Mouse (Mus musculus): ENCODE measurements at regions not wholly inside any gene's neighbourhood (a gene's known extent, or its start where the extent isn't known, plus 50 kb on each side); places are given as distances from the start of the nearest gene placed in this dataset.

- no peak for ATAC-seq (ENCODE audit: insufficient read depth, low read depth)
- Histone ChIP-seq H3K4me2 (ENCODE audit: low read depth, low read length) (no peak overlapping the region), H3K9ac (replicated peaks; ENCODE audit: low read depth, low read length) (no peak overlapping the region), H3K27ac (ENCODE audit: low read depth) (no peak overlapping the region), H3K27me3 (ENCODE audit: control insufficient read depth, insufficient read depth, low read length) (no peaks in the 10 kb centered on the region), H3K36me3 (replicated peaks; ENCODE audit: control insufficient read depth, insufficient read depth, low read length) (no peaks in the 10 kb centered on the region), H3K4me3 (ENCODE audit: low read depth, low read length) (no peak overlapping the region), H3K4me1 (ENCODE audit: control insufficient read depth, insufficient read depth) (no peaks in the 10 kb centered on the region), H3K9me3 (replicated peaks; ENCODE audit: control insufficient read depth, low read length) (no peaks in the 10 kb centered on the region)
- 59% methylated on average over 4 of the region's 4 CpGs for WGBS
- DNase-seq (ENCODE audit: low spot score): no peak
- TF ChIP-seq EP300 (IDR thresholded peaks at IDR 0.05; ENCODE audit: low read depth) (no peak), CTCF (IDR thresholded peaks at IDR 0.05; ENCODE audit: low read depth) (no peak)
Observed at GRCm38 (mm10) chr13:47797859-47798258, 463.2 kb upstream of the Id4 start.

- Histone ChIP-seq H3K36me3 (replicated peaks; ENCODE audit: control insufficient read depth, insufficient read depth, low read length) (no peaks in the 10 kb centered on the region), H3K4me1 (ENCODE audit: control insufficient read depth, insufficient read depth) (no peaks in the 10 kb centered on the region), H3K27me3 (ENCODE audit: control insufficient read depth, insufficient read depth, low read length) (no peaks in the 10 kb centered on the region), H3K4me2 (ENCODE audit: low read depth, low read length) (no peak overlapping the region), H3K27ac (ENCODE audit: low read depth) (no peak overlapping the region), H3K9me3 (replicated peaks; ENCODE audit: control insufficient read depth, low read length) (no peaks in the 10 kb centered on the region), H3K9ac (replicated peaks; ENCODE audit: low read depth, low read length) (no peak overlapping the region), H3K4me3 (ENCODE audit: low read depth, low read length) (no peak overlapping the region)
- no peak for TF ChIP-seq EP300 (IDR thresholded peaks at IDR 0.05; ENCODE audit: low read depth)
- DNase-seq (ENCODE audit: low spot score) (no peak), ATAC-seq (ENCODE audit: insufficient read depth, low read depth) (no peak)
- WGBS: 68% methylated on average over 6 of the region's 6 CpGs
Observed at GRCm38 (mm10) chr13:47811711-47812415, 449.2 kb upstream of the Id4 start.

GRCm38 (mm10) chr13:47818924-47819564 is 442.0 kb upstream of the Id4 start:
- Histone ChIP-seq H3K4me1 (ENCODE audit: control insufficient read depth, insufficient read depth) (no peaks in the 10 kb centered on the region), H3K4me2 (ENCODE audit: low read depth, low read length) (no peak overlapping the region), H3K27ac (ENCODE audit: low read depth) (no peak overlapping the region), H3K9ac (replicated peaks; ENCODE audit: low read depth, low read length) (no peak overlapping the region), H3K4me3 (ENCODE audit: low read depth, low read length) (no peak overlapping the region), H3K36me3 (replicated peaks; ENCODE audit: control insufficient read depth, insufficient read depth, low read length) (no peaks in the 10 kb centered on the region), H3K9me3 (replicated peaks; ENCODE audit: control insufficient read depth, low read length) (no peaks in the 10 kb centered on the region), H3K27me3 (ENCODE audit: control insufficient read depth, insufficient read depth, low read length) (no peaks in the 10 kb centered on the region)
- ATAC-seq (ENCODE audit: insufficient read depth, low read depth): no peak
- no peak for DNase-seq (ENCODE audit: low spot score)
- TF ChIP-seq CTCF (IDR thresholded peaks at IDR 0.05; ENCODE audit: low read depth) (no peak), EP300 (IDR thresholded peaks at IDR 0.05; ENCODE audit: low read depth) (no peak)
- 41% methylated on average over 9 of the region's 9 CpGs for WGBS

GRCm38 (mm10) chr13:47836491-47836890 is 424.5 kb upstream of the Id4 start:
- H3K9ac ChIP-seq (replicated peaks; ENCODE audit: low read depth, low read length): no peak overlapping the region
- DNase-seq (ENCODE audit: low spot score) (no peak), ATAC-seq (ENCODE audit: insufficient read depth, low read depth) (no peak)
- TF ChIP-seq CTCF (IDR thresholded peaks at IDR 0.05; ENCODE audit: low read depth) (peak; percentile 44), EP300 (IDR thresholded peaks at IDR 0.05; ENCODE audit: low read depth) (no peak)
- no peaks in the 10 kb centered on the region for H3K9me3 ChIP-seq (replicated peaks; ENCODE audit: control insufficient read depth, low read length)
- H3K4me3 ChIP-seq (ENCODE audit: low read depth, low read length): no peak overlapping the region
- WGBS: 40% methylated on average over 9 of the region's 9 CpGs
- H3K4me2 ChIP-seq (ENCODE audit: low read depth, low read length): no peak overlapping the region
- H3K36me3 ChIP-seq (replicated peaks; ENCODE audit: control insufficient read depth, insufficient read depth, low read length): no peaks in the 10 kb centered on the region
- H3K27ac ChIP-seq (ENCODE audit: low read depth): no peak overlapping the region
- no peaks in the 10 kb centered on the region for H3K27me3 ChIP-seq (ENCODE audit: control insufficient read depth, insufficient read depth, low read length)
- H3K4me1 ChIP-seq (ENCODE audit: control insufficient read depth, insufficient read depth): no peaks in the 10 kb centered on the region

GRCm38 (mm10) chr13:47842418-47842817 is 418.6 kb upstream of the Id4 start:
- TF ChIP-seq CTCF (IDR thresholded peaks at IDR 0.05; ENCODE audit: low read depth) (no peak), EP300 (IDR thresholded peaks at IDR 0.05; ENCODE audit: low read depth) (no peak)
- H3K9me3 ChIP-seq (replicated peaks; ENCODE audit: control insufficient read depth, low read length): no peaks in the 10 kb centered on the region
- no peak overlapping the region for H3K27ac ChIP-seq (ENCODE audit: low read depth)
- 78% methylated on average over 8 of the region's 8 CpGs for WGBS
- H3K36me3 ChIP-seq (replicated peaks; ENCODE audit: control insufficient read depth, insufficient read depth, low read length): no peaks in the 10 kb centered on the region
- ATAC-seq (ENCODE audit: insufficient read depth, low read depth) (no peak), DNase-seq (ENCODE audit: low spot score) (no peak)
- no peak overlapping the region for H3K9ac ChIP-seq (replicated peaks; ENCODE audit: low read depth, low read length)
- H3K4me1 ChIP-seq (ENCODE audit: control insufficient read depth, insufficient read depth): no peaks in the 10 kb centered on the region
- no peak overlapping the region for H3K4me3 ChIP-seq (ENCODE audit: low read depth, low read length)
- no peak overlapping the region for H3K4me2 ChIP-seq (ENCODE audit: low read depth, low read length)
- no peaks in the 10 kb centered on the region for H3K27me3 ChIP-seq (ENCODE audit: control insufficient read depth, insufficient read depth, low read length)

- no peak for DNase-seq (ENCODE audit: low spot score)
- Histone ChIP-seq H3K9ac (replicated peaks; ENCODE audit: low read depth, low read length) (no peak overlapping the region), H3K4me2 (ENCODE audit: low read depth, low read length) (no peak overlapping the region), H3K9me3 (replicated peaks; ENCODE audit: control insufficient read depth, low read length) (no peaks in the 10 kb centered on the region), H3K27me3 (ENCODE audit: control insufficient read depth, insufficient read depth, low read length) (no peaks in the 10 kb centered on the region), H3K4me1 (ENCODE audit: control insufficient read depth, insufficient read depth) (no peaks in the 10 kb centered on the region), H3K36me3 (replicated peaks; ENCODE audit: control insufficient read depth, insufficient read depth, low read length) (no peaks in the 10 kb centered on the region), H3K4me3 (ENCODE audit: low read depth, low read length) (no peak overlapping the region), H3K27ac (ENCODE audit: low read depth) (no peak overlapping the region)
- ATAC-seq (ENCODE audit: insufficient read depth, low read depth): no peak
- 68% methylated on average over 9 of the region's 9 CpGs for WGBS
- TF ChIP-seq EP300 (IDR thresholded peaks at IDR 0.05; ENCODE audit: low read depth) (no peak), CTCF (IDR thresholded peaks at IDR 0.05; ENCODE audit: low read depth) (no peak)
Observed at GRCm38 (mm10) chr13:47843011-47843410, 418.0 kb upstream of the Id4 start.

Measured in heart, postnatal 0 days (tissue).